Mouse (Mus musculus) embryonic fibroblast, embryonic 13.5 days (primary cell): ENCODE measurements around the gene Ear1.
"Not testable (repeated sequence)": the region's sequence is repeated elsewhere in the genome, so short reads cannot be mapped to it uniquely, and the experiment has no call there.

Experiments used
- CTCF ChIP-seq: IDR thresholded peaks from 2 replicates; pipeline ENCODE4 v1.5.1; 2011; ENCODE audit warnings: mild to moderate bottlenecking, control low read depth, low read length, moderate library complexity, borderline replicate concordance; ENCODE audit not compliant: insufficient read depth
- POLR2A ChIP-seq: IDR thresholded peaks from 2 replicates; pipeline ENCODE4 v1.6.1; 2011; ENCODE audit warnings: low read depth, mild to moderate bottlenecking, control low read depth, low read length, moderate library complexity

DNA sequence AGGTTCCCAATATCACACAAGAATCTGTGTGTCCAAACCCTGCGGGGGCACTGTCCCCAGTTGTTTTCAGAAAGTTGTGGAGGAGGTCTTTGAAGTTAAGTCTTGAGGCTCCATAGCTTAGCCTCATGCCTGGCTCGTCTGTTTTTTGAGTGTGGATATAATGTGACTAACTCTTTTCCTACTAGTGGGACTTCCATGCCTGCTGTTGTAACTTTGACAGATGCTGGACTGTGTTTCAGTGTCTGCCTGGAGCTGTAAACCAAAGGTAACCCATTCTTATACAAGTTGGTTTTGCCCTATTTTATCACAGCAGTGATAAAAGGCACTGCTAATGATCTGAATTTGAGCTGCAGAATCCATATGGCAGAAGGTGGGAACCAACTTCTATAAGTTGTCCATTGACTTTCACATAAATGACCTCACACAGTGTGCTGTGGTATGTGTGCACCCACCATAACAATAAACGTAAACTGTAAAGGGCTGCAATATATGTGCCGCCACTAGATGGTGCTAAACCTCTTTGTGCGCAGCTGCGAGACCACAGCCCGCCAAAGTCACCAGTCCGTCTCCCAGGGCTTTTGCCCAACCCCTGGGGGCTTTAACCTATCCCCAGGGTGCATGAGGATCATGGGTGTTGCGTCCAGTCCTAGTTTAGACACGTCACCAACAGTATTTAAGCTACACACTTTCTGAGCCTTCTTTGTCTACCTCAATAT is 49.5 kb upstream of the Ear1 start, which contains the start of gene Gm8113:
- TF ChIP-seq CTCF: peak; percentile 65
- TF ChIP-seq POLR2A: not testable (repeated sequence)
